Comparison of ENCODE assay signal across 16 mouse cellular contexts in genomic region chr6:29100423-29100822, GRCm38 (mm10). TPM values are rescaled to one million over a fixed set of nuclear protein-coding genes. Genes with fewer than 3 reads are reported as not detected.
A peak's percentile ranks its signal among the peaks of the same experiment; 100 is the strongest.
DNase-seq lines count a peak whose midpoint lies in the region; ATAC-seq and TF ChIP-seq lines count a peak whose summit lies in the region.
"Had no signal": no experiment of that assay in that cellular context is flagged by ENCODE, and none has a peak within 500 bp of the region (broad histone marks: within the 10 kb centered on the region; RNA-seq: fewer than 3 reads in every experiment).

No protein-coding gene starts in this region.

- WGBS in kidney, postnatal 0 days: 27% methylated on average over 3 of the region's 3 CpGs
- WGBS in heart, embryonic 12.5 days: 15% methylated on average over 3 of the region's 3 CpGs

- no peak overlapping the region for H3K4me2 ChIP-seq in kidney, postnatal 0 days (ENCODE audit: low read length)
- H3K4me2 ChIP-seq in heart, embryonic 12.5 days: no peak overlapping the region
- H3K4me2 ChIP-seq: forebrain, embryonic 13.5 days; liver, embryonic 15.5 days had no signal

- peak; percentile 32 for DNase-seq in kidney, postnatal 0 days (ENCODE audit: low spot score)
- DNase-seq in kidney, postnatal 36 days: no peak
- DNase-seq in right cerebral cortex, adult 18-20 months: peak; percentile 53
- no peak for DNase-seq in right cerebral cortex, postnatal 4 days
- peak; percentile 26 to 56 for DNase-seq in layer of hippocampus, postnatal 14 days (ENCODE audit: low spot score in 2 of 2)
- no peak for DNase-seq in thymus, postnatal 0 days (ENCODE audit: low spot score)
- DNase-seq: heart, postnatal 10 days; retina, postnatal 1 day had no signal

- H3K27me3 ChIP-seq in kidney, postnatal 0 days (ENCODE audit: insufficient read depth, low read length): no peaks in the 10 kb centered on the region
- H3K27me3 ChIP-seq in heart, embryonic 12.5 days (replicated peaks): no peaks in the 10 kb centered on the region
- H3K27me3 ChIP-seq: forebrain, embryonic 13.5 days; liver, embryonic 15.5 days; Patski had no signal

- no peaks in the 10 kb centered on the region for H3K4me1 ChIP-seq in kidney, postnatal 0 days (replicated peaks; ENCODE audit: insufficient read depth, low read length)
- H3K4me1 ChIP-seq in heart, embryonic 12.5 days (replicated peaks): no peaks in the 10 kb centered on the region
- H3K4me1 ChIP-seq: forebrain, embryonic 13.5 days; liver, embryonic 15.5 days had no signal

- H3K36me3 ChIP-seq in kidney, postnatal 0 days (ENCODE audit: insufficient read depth, low read length): no peaks in the 10 kb centered on the region
- H3K36me3 ChIP-seq in heart, embryonic 12.5 days: no peaks in the 10 kb centered on the region
- H3K36me3 ChIP-seq: liver, embryonic 15.5 days had no signal

- H3K4me3 ChIP-seq in kidney, postnatal 0 days (replicated peaks; ENCODE audit: low read depth, low read length): no peak overlapping the region
- H3K4me3 ChIP-seq in heart, embryonic 12.5 days: no peak overlapping the region
- H3K4me3 ChIP-seq: forebrain, embryonic 13.5 days; liver, embryonic 15.5 days had no signal

- H3K9ac ChIP-seq in kidney, postnatal 0 days (ENCODE audit: low read depth, low read length): no peak overlapping the region
- no peak overlapping the region for H3K9ac ChIP-seq in heart, embryonic 12.5 days
- H3K9ac ChIP-seq: forebrain, embryonic 13.5 days; liver, embryonic 15.5 days had no signal

- H3K27ac ChIP-seq in kidney, postnatal 0 days: no peak overlapping the region
- H3K27ac ChIP-seq in heart, embryonic 12.5 days (ENCODE audit: poor library complexity, severe bottlenecking): no peak overlapping the region
- H3K27ac ChIP-seq: forebrain, embryonic 13.5 days; liver, embryonic 15.5 days had no signal

- no peak for TF ChIP-seq CTCF in kidney, postnatal 0 days (IDR thresholded peaks at IDR 0.05; ENCODE audit: low read depth)

- ATAC-seq in kidney, postnatal 0 days (replicated peaks; ENCODE audit: low FRiP score, low read depth): no peak
- no peak for ATAC-seq in heart, embryonic 12.5 days (ENCODE audit: insufficient number of reproducible peaks, low FRiP score)
- ATAC-seq: forebrain, embryonic 13.5 days; intestine, postnatal 0 days; Patski had no signal

- H3K9me3 ChIP-seq in kidney, postnatal 0 days (replicated peaks; ENCODE audit: low read length): no peaks in the 10 kb centered on the region
- 0 out of 2 replicates have a peak, but pooled peaks cover 5% of the 10 kb centered on the region for H3K9me3 ChIP-seq in heart, embryonic 12.5 days (replicated peaks)
- H3K9me3 ChIP-seq: forebrain, embryonic 13.5 days; liver, embryonic 15.5 days had no signal

RNA-seq across cellular contexts. Expression of gene Lep, which starts 40.4 kb away (rescaled TPM):
- polyA plus RNA-seq in kidney, postnatal 0 days (2015; fragmentation: Nextera tagmentation; extraction: Ambion mirVana): not detected in 2 replicates
- total RNA-seq in layer of hippocampus, postnatal 14 days (2021): not detected
- not detected in 2 replicates for polyA plus RNA-seq in heart, embryonic 12.5 days (2016; fragmentation: Nextera tagmentation; extraction: Ambion mirVana)
- 0.12 TPM in 1 of 2 replicates, not detected in the other for polyA plus RNA-seq in thymus, postnatal 0 days (2015; fragmentation: Nextera tagmentation; extraction: Ambion mirVana)
- total RNA-seq: common myeloid progenitor, adult 5-6 weeks; left cerebral cortex, adult 18-20 months had no signal
- polyA plus RNA-seq: forebrain, embryonic 13.5 days; intestine, postnatal 0 days; liver, embryonic 15.5 days; stomach, embryonic 14.5 days had no signal

Comparison
In these comparisons a context has a peak if more than half of its experiments do, and no peak if none do; other contexts are left out.
1. DNase-seq: peak in kidney, postnatal 0 days (single experiment), right cerebral cortex, adult 18-20 months (single experiment) and layer of hippocampus, postnatal 14 days (2 of 2); none in kidney, postnatal 36 days (0 of 2), right cerebral cortex, postnatal 4 days (single experiment) and thymus, postnatal 0 days (single experiment).